Mouse (Mus musculus): Measurements from ENCODE around the gene Dnpep. TPM values are rescaled to one million over a fixed set of nuclear protein-coding genes. Genes with fewer than 3 reads are reported as not detected.

The Dnpep gene
- polyA plus RNA-seq, 1 experiment = 81.9 TPM

- no peak for DNase-seq (ENCODE audit: extremely low spot score in 1 of 2, low spot score in 1 of 2)
Observed at GRCm38 (mm10) chr1:75336461-75336860, 18.7 kb upstream of the Dnpep start.

GRCm38 (mm10) chr1:75331271-75331670 is 13.5 kb upstream of the Dnpep start:
- no peak for DNase-seq (ENCODE audit: extremely low spot score in 1 of 2, low spot score in 1 of 2)

- no peak for DNase-seq (ENCODE audit: extremely low spot score in 1 of 2, low spot score in 1 of 2)
Observed at GRCm38 (mm10) chr1:75327461-75327860, 9.7 kb upstream of the Dnpep start.

GRCm38 (mm10) chr1:75319166-75319565 is 1.4 kb upstream of the Dnpep start:
- DNase-seq (ENCODE audit: extremely low spot score in 1 of 2, low spot score in 1 of 2) = no peak

- DNase-seq (ENCODE audit: extremely low spot score in 1 of 2, low spot score in 1 of 2) = no peak
Observed at GRCm38 (mm10) chr1:75318736-75319135, 946 bp upstream of the Dnpep start.

GRCm38 (mm10) chr1:75318301-75318700 is 511 bp upstream of the Dnpep start:
- DNase-seq (ENCODE audit: extremely low spot score in 1 of 2, low spot score in 1 of 2) = no peak

GRCm38 (mm10) chr1:75316861-75317240 is 939 bp downstream of the Dnpep start:
- DNase-seq (ENCODE audit: extremely low spot score in 1 of 2, low spot score in 1 of 2) = peak; percentile 62 to 71

GRCm38 (mm10) chr1:75315456-75316365 is 2.1 kb downstream of the Dnpep start:
- DNase-seq (ENCODE audit: extremely low spot score in 1 of 2, low spot score in 1 of 2) = no peak

GRCm38 (mm10) chr1:75315011-75315410 is 2.8 kb downstream of the Dnpep start:
- no peak for DNase-seq (ENCODE audit: extremely low spot score in 1 of 2, low spot score in 1 of 2)

GRCm38 (mm10) chr1:75311694-75312093 is 6.1 kb downstream of the Dnpep start:
- no peak for DNase-seq (ENCODE audit: extremely low spot score in 1 of 2, low spot score in 1 of 2)

- DNase-seq (ENCODE audit: extremely low spot score in 1 of 2, low spot score in 1 of 2) = no peak
Observed at GRCm38 (mm10) chr1:75304662-75305061, 13.1 kb downstream of the Dnpep start.

GRCm38 (mm10) chr1:75294294-75294693 is 23.5 kb downstream of the Dnpep start:
- peak in 1 of 2 experiments; percentile 58 for DNase-seq (ENCODE audit: extremely low spot score in 1 of 2, low spot score in 1 of 2)

- DNase-seq (ENCODE audit: extremely low spot score in 1 of 2, low spot score in 1 of 2) = no peak
Observed at GRCm38 (mm10) chr1:75293331-75293701, 24.5 kb downstream of the Dnpep start.

GRCm38 (mm10) chr1:75292476-75293330 is 25.1 kb downstream of the Dnpep start:
- DNase-seq (ENCODE audit: extremely low spot score in 1 of 2, low spot score in 1 of 2) = no peak

- no peak for DNase-seq (ENCODE audit: extremely low spot score in 1 of 2, low spot score in 1 of 2)
Observed at GRCm38 (mm10) chr1:75291321-75291720, 26.5 kb downstream of the Dnpep start.

- DNase-seq (ENCODE audit: extremely low spot score in 1 of 2, low spot score in 1 of 2) = peak; percentile 46 to 92
Observed at GRCm38 (mm10) chr1:75290582-75290981, 27.2 kb downstream of the Dnpep start.

- peak; percentile 25 to 40 for DNase-seq (ENCODE audit: extremely low spot score in 1 of 2, low spot score in 1 of 2)
Observed at GRCm38 (mm10) chr1:75289888-75290431, 27.8 kb downstream of the Dnpep start.

GRCm38 (mm10) chr1:75289376-75289775 is 28.4 kb downstream of the Dnpep start:
- DNase-seq (ENCODE audit: extremely low spot score in 1 of 2, low spot score in 1 of 2) = peak in 1 of 2 experiments; percentile 39

- DNase-seq (ENCODE audit: extremely low spot score in 1 of 2, low spot score in 1 of 2) = no peak
Observed at GRCm38 (mm10) chr1:75284911-75285310, 32.9 kb downstream of the Dnpep start.

GRCm38 (mm10) chr1:75283017-75283416 is 34.8 kb downstream of the Dnpep start:
- DNase-seq (ENCODE audit: extremely low spot score in 1 of 2, low spot score in 1 of 2) = peak in 1 of 2 experiments; percentile 61

GRCm38 (mm10) chr1:75278228-75278627 is 39.6 kb downstream of the Dnpep start, which contains the start of gene Resp18:
TSS of gene Resp18 (minus strand) at chr1:75278415.
- no peak for DNase-seq (ENCODE audit: extremely low spot score in 1 of 2, low spot score in 1 of 2)

Data from frontal cortex, adult 2 months (tissue).